Mouse (Mus musculus): ENCODE measurements around the gene Acy3. TPM values are rescaled to one million over a fixed set of nuclear protein-coding genes. Genes with fewer than 3 reads are reported as not detected.

The Acy3 gene
- 0.24 and 2.2 TPM in 2 replicates for polyA plus RNA-seq (2012; ENCODE audit: low replicate concordance)

GRCm38 (mm10) chr19:3986334-3986733 lies at the start of gene Acy3:
Gene Acy3 (plus strand): TSS chr19:3986570.

GRCm38 (mm10) chr19:3958470-3958869 lies 27.9 kb upstream of the Acy3 start, which contains the start of gene Aldh3b3:
Gene Aldh3b3 (plus strand): TSS chr19:3958645.

GRCm38 (mm10) chr19:3972229-3972628 lies 14.1 kb upstream of the Acy3 start, which contains the start of gene Aldh3b2:
Gene Aldh3b2 (plus strand): TSS chr19:3972328.

GRCm38 (mm10) chr19:3992416-3992815 lies 6.0 kb downstream of the Acy3 start, which contains the start of gene Tbx10:
Gene Tbx10 (plus strand): TSS chr19:3992752.

GRCm38 (mm10) chr19:4000119-4000900 lies 13.9 kb downstream of the Acy3 start, which contains the start of the genes Nudt8 and Gm49405:
Gene Nudt8 (plus strand): TSS chr19:4000580.
Gene Gm49405 (plus strand): TSS chr19:4000626.

GRCm38 (mm10) chr19:4003112-4003511 lies 16.7 kb downstream of the Acy3 start, which contains the start of gene Doc2g:
Gene Doc2g (plus strand): TSS chr19:4003313.

GRCm38 (mm10) chr19:4012432-4013022 lies 26.2 kb downstream of the Acy3 start, which contains the start of gene Ndufv1:
Gene Ndufv1 (minus strand): TSS chr19:4012806.

GRCm38 (mm10) chr19:4037788-4038232 lies 51.4 kb downstream of the Acy3 start, which contains the start of gene Gstp1:
Gene Gstp1 (minus strand): TSS chr19:4037985.

Other genes with a start within 250 kb of the Acy3 start
- 21.5 and 25.7 TPM in 2 replicates for gene Kmt5b, start 219.1 kb upstream of the Acy3 start, polyA plus RNA-seq (2012; ENCODE audit: low replicate concordance)
- 10.5 and 28.9 TPM in 2 replicates for gene Chka, start 134.8 kb upstream of the Acy3 start, polyA plus RNA-seq (2012; ENCODE audit: low replicate concordance)
- 168 and 319 TPM in 2 replicates for gene Tcirg1, start 79.4 kb upstream of the Acy3 start, polyA plus RNA-seq (2012; ENCODE audit: low replicate concordance)
- 14.4 and 178 TPM in 2 replicates for gene Ndufs8, start 73.8 kb upstream of the Acy3 start, polyA plus RNA-seq (2012; ENCODE audit: low replicate concordance)
- 12.9 and 17.0 TPM in 2 replicates for gene Aldh3b1, start 56.8 kb upstream of the Acy3 start, polyA plus RNA-seq (2012; ENCODE audit: low replicate concordance)
- 560 and 780 TPM in 2 replicates for gene Unc93b1, start 51.4 kb upstream of the Acy3 start, polyA plus RNA-seq (2012; ENCODE audit: low replicate concordance)
- 0.03 TPM in 1 of 2 replicates, not detected in the other for gene Aldh3b3, start 27.9 kb upstream of the Acy3 start, polyA plus RNA-seq (2012; ENCODE audit: low replicate concordance)
- 0.14 and 1.1 TPM in 2 replicates for gene Aldh3b2, start 14.2 kb upstream of the Acy3 start, polyA plus RNA-seq (2012; ENCODE audit: low replicate concordance)
- gene Tbx10, start 6.2 kb downstream of the Acy3 start, polyA plus RNA-seq (2012; ENCODE audit: low replicate concordance), result not detected in 2 replicates
- gene Nudt8, start 14.0 kb downstream of the Acy3 start, polyA plus RNA-seq (2012; ENCODE audit: low replicate concordance), result 15.0 and 27.5 TPM in 2 replicates
- gene Gm49405, start 14.1 kb downstream of the Acy3 start, polyA plus RNA-seq (2012; ENCODE audit: low replicate concordance), result 6.1 and 8.0 TPM in 2 replicates
- gene Doc2g, start 16.7 kb downstream of the Acy3 start, polyA plus RNA-seq (2012; ENCODE audit: low replicate concordance), result 8.9 and 23.7 TPM in 2 replicates
- 57.0 and 132 TPM in 2 replicates for gene Ndufv1, start 26.2 kb downstream of the Acy3 start, polyA plus RNA-seq (2012; ENCODE audit: low replicate concordance)
- 64.6 and 210 TPM in 2 replicates for gene Gstp1, start 51.4 kb downstream of the Acy3 start, polyA plus RNA-seq (2012; ENCODE audit: low replicate concordance)
- 0.47 and 0.56 TPM in 2 replicates for gene Gstp2, start 59.5 kb downstream of the Acy3 start, polyA plus RNA-seq (2012; ENCODE audit: low replicate concordance)
- gene Gstp3, start 73.0 kb downstream of the Acy3 start, polyA plus RNA-seq (2012; ENCODE audit: low replicate concordance), result 8.4 and 10.8 TPM in 2 replicates
- gene Cabp2, start 95.0 kb downstream of the Acy3 start, polyA plus RNA-seq (2012; ENCODE audit: low replicate concordance), result not detected in 2 replicates
- 251 and 401 TPM in 2 replicates for gene Cdk2ap2, start 110.6 kb downstream of the Acy3 start, polyA plus RNA-seq (2012; ENCODE audit: low replicate concordance)
- gene Pitpnm1, start 113.4 kb downstream of the Acy3 start, polyA plus RNA-seq (2012; ENCODE audit: low replicate concordance), result 226 and 266 TPM in 2 replicates
- gene Aip, start 139.3 kb downstream of the Acy3 start, polyA plus RNA-seq (2012; ENCODE audit: low replicate concordance), result 166 and 283 TPM in 2 replicates
- gene Gpr152, start 153.2 kb downstream of the Acy3 start, polyA plus RNA-seq (2012; ENCODE audit: low replicate concordance), result 0.06 TPM in 1 of 2 replicates, not detected in the other
- gene Cabp4, start 157.5 kb downstream of the Acy3 start, polyA plus RNA-seq (2012; ENCODE audit: low replicate concordance), result 2.9 and 3.2 TPM in 2 replicates
- gene Coro1b, start 162.0 kb downstream of the Acy3 start, polyA plus RNA-seq (2012; ENCODE audit: low replicate concordance), result 197 and 258 TPM in 2 replicates
- 1,796 and 2,730 TPM in 2 replicates for gene Ptprcap, start 167.0 kb downstream of the Acy3 start, polyA plus RNA-seq (2012; ENCODE audit: low replicate concordance)
- gene Rps6kb2, start 176.8 kb downstream of the Acy3 start, polyA plus RNA-seq (2012; ENCODE audit: low replicate concordance), result 46.3 and 105 TPM in 2 replicates
- 40.4 and 54.0 TPM in 2 replicates for gene Carns1, start 188.9 kb downstream of the Acy3 start, polyA plus RNA-seq (2012; ENCODE audit: low replicate concordance)
- gene Tbc1d10c, start 204.7 kb downstream of the Acy3 start, polyA plus RNA-seq (2012; ENCODE audit: low replicate concordance), result 638 and 694 TPM in 2 replicates
- 456 and 607 TPM in 2 replicates for gene Ppp1ca, start 205.5 kb downstream of the Acy3 start, polyA plus RNA-seq (2012; ENCODE audit: low replicate concordance)
- 45.2 and 49.9 TPM in 2 replicates for gene Rad9a, start 215.1 kb downstream of the Acy3 start, polyA plus RNA-seq (2012; ENCODE audit: low replicate concordance)
- gene Clcf1, start 227.7 kb downstream of the Acy3 start, polyA plus RNA-seq (2012; ENCODE audit: low replicate concordance), result 130 and 210 TPM in 2 replicates
- 0.75 and 163 TPM in 2 replicates for gene AC109138.7, start 227.8 kb downstream of the Acy3 start, polyA plus RNA-seq (2012; ENCODE audit: low replicate concordance)
- 157 and 158 TPM in 2 replicates for gene Pold4, start 245.3 kb downstream of the Acy3 start, polyA plus RNA-seq (2012; ENCODE audit: low replicate concordance)